Mouse (Mus musculus) liver, embryonic 14.5 days (tissue): Measurements from ENCODE around the gene Fam160b1.

Experiments
- CTCF ChIP-seq: IDR thresholded peaks from 2 replicates; pipeline ENCODE4 v1.5.1; 2016; ENCODE audit warnings: antibody characterized with exemption, low read depth, control low read depth
- EP300 ChIP-seq: IDR thresholded peaks from 2 replicates; pipeline ENCODE4 v1.6.1; 2016; ENCODE audit warnings: antibody characterized with exemption, low read depth

DNA sequence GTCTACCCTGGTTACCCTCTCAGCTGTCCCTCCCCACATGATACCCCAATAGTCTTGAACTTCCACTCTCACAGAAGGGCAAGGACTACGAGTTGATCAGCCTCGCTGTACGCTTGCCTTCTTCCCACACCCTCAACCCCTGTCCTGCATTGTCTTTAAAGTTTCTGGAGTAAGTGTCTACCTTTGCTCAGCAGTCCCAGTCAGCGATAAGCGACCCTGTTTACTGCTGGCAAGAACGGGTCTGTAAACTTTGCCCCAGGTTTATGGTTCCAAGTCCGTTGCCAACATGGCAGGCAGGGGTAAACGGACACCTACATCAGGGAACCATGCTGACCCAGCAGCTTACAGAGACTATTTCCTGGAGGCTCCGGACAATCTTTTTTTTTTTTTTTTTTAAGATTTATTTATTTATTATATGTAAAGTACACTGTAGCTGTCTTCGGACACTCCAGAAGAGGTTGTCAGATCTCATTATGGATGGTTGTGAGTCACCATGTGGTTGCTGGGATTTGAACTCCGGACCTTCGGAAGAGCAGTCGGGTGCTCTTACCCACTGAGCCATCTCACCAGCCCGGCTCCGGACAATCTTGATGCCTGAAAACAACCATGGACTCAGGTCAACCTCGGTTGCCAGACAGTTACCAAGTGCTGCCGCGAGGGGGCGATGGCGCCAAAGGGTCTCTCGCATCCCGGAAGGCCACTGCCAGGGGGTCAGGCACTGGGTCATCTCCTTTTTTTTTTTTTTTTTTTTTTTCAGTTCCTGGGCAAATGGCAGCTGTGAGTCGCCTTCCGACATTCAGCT, 43.4 kb downstream of the Fam160b1 start:
- TF ChIP-seq EP300 (no peak), CTCF (peak; percentile 88)
